Mouse (Mus musculus) frontal cortex, adult (tissue): ENCODE results near the gene Tcea3.

Experiments
- ATAC-seq: cut with Nextera tagmentation; 2 replicates; pipeline ENCODE4 v1.9.2; 2017; ENCODE audit warnings: mild to moderate bottlenecking, moderate library complexity, mixed read lengths; ENCODE audit not compliant: low TSS enrichment

The Tcea3 gene

GRCm38 (mm10) chr4:136281611-136282010 lies 34.1 kb downstream of the Tcea3 start:
- ATAC-seq: peak; percentile 21; the same call in 1 of the 2 replicates

GRCm38 (mm10) chr4:136282621-136283480 lies 35.3 kb downstream of the Tcea3 start:
- ATAC-seq: no peak

- ATAC-seq: no peak
These were observed 36.3 kb downstream of the Tcea3 start for GRCm38 (mm10) chr4:136283783-136284182.

- ATAC-seq: peak; percentile 53
These were observed 36.9 kb downstream of the Tcea3 start, which contains the start of gene Zfp46 for GRCm38 (mm10) chr4:136284455-136284854. TSS of gene Zfp46 (plus strand) at chr4:136284683.

GRCm38 (mm10) chr4:136284891-136285290 lies 37.4 kb downstream of the Tcea3 start:
- ATAC-seq: peak; percentile 9

- ATAC-seq: peak; percentile 86
These were observed 37.9 kb downstream of the Tcea3 start for GRCm38 (mm10) chr4:136285348-136285810.

GRCm38 (mm10) chr4:136285811-136286371 lies 38.4 kb downstream of the Tcea3 start:
- ATAC-seq: peak; percentile 77

- no peak for ATAC-seq
These were observed 42.6 kb downstream of the Tcea3 start for GRCm38 (mm10) chr4:136289918-136290780.

- ATAC-seq: no peak
These were observed 43.5 kb downstream of the Tcea3 start for GRCm38 (mm10) chr4:136290781-136291595.

- ATAC-seq: no peak
These were observed 44.2 kb downstream of the Tcea3 start for GRCm38 (mm10) chr4:136291692-136292091.

- ATAC-seq: no peak
These were observed 48.4 kb downstream of the Tcea3 start for GRCm38 (mm10) chr4:136295941-136296340.

GRCm38 (mm10) chr4:136302462-136302861 lies 54.9 kb downstream of the Tcea3 start:
- no peak for ATAC-seq

GRCm38 (mm10) chr4:136304181-136304580 lies 56.7 kb downstream of the Tcea3 start:
- no peak for ATAC-seq

GRCm38 (mm10) chr4:136308355-136308754 lies 60.8 kb downstream of the Tcea3 start:
- no peak for ATAC-seq

GRCm38 (mm10) chr4:136309780-136310179 lies 62.3 kb downstream of the Tcea3 start:
- no peak for ATAC-seq

GRCm38 (mm10) chr4:136310229-136311041 lies 62.9 kb downstream of the Tcea3 start, which contains the start of gene Hnrnpr:
TSS of gene Hnrnpr (plus strand) at chr4:136310942.
- peak; percentile 100 for ATAC-seq

- peak; percentile 24; the same call in 1 of the 2 replicates for ATAC-seq
These were observed 63.8 kb downstream of the Tcea3 start for GRCm38 (mm10) chr4:136311042-136311999.

GRCm38 (mm10) chr4:136312616-136313015 lies 65.1 kb downstream of the Tcea3 start:
- ATAC-seq: no peak

GRCm38 (mm10) chr4:136317667-136318066 lies 70.1 kb downstream of the Tcea3 start:
- ATAC-seq: no peak
